Mouse (Mus musculus) erythroblast, embryonic 14.5 days (primary cell): ENCODE measurements at regions not wholly inside any gene's neighbourhood (a gene's known extent, or its start where the extent isn't known, plus 50 kb on each side); places are given as distances from the start of the nearest gene placed in this dataset.

ENCODE experiments used
- H3K27me3 ChIP-seq: 2 replicates; pipeline ENCODE4 v1.6.1; 2012; ENCODE audit warnings: inconsistent platforms; ENCODE audit not compliant: control insufficient read depth
- H3K36me3 ChIP-seq: 2 replicates; pipeline ENCODE4 v1.6.1; 2012; ENCODE audit warnings: mild to moderate bottlenecking, inconsistent platforms; ENCODE audit not compliant: control insufficient read depth
- H3K4me1 ChIP-seq: 2 replicates; pipeline ENCODE4 v1.6.1; 2012; ENCODE audit warnings: inconsistent platforms; ENCODE audit not compliant: control insufficient read depth
- H3K4me3 ChIP-seq: replicated peaks from 2 replicates; pipeline ENCODE3; 2012; ENCODE audit warnings: moderate library complexity, mild to moderate bottlenecking, inconsistent platforms
- H3K9me3 ChIP-seq: 2 replicates; pipeline ENCODE4 v1.6.1; 2012; ENCODE audit warnings: low read length, inconsistent platforms, mixed read lengths; ENCODE audit not compliant: control insufficient read depth
- GATA1 ChIP-seq: IDR thresholded peaks from 2 replicates; pipeline ENCODE4 v1.6.1; 2012; ENCODE audit warnings: low read length, inconsistent platforms, mixed read lengths
- TAL1 ChIP-seq: IDR thresholded peaks from 3 replicates; pipeline ENCODE4 v1.6.1; 2012; ENCODE audit warnings: low read length, inconsistent platforms, mixed read lengths

GRCm38 (mm10) chr6:31995977-31996376, 54.1 kb upstream of the 1700012A03Rik start:
- no peaks in the 10 kb centered on the region for H3K27me3 ChIP-seq
- TF ChIP-seq GATA1 (no peak), TAL1 (no peak)
- H3K9me3 ChIP-seq: no peaks in the 10 kb centered on the region
- H3K4me1 ChIP-seq: no peaks in the 10 kb centered on the region
- H3K36me3 ChIP-seq: no peaks in the 10 kb centered on the region
- H3K4me3 ChIP-seq: no peak overlapping the region

GRCm38 (mm10) chr6:31995249-31995648, 54.8 kb upstream of the 1700012A03Rik start:
- no peaks in the 10 kb centered on the region for H3K4me1 ChIP-seq
- H3K36me3 ChIP-seq: no peaks in the 10 kb centered on the region
- no peak overlapping the region for H3K4me3 ChIP-seq
- no peaks in the 10 kb centered on the region for H3K27me3 ChIP-seq
- H3K9me3 ChIP-seq: no peaks in the 10 kb centered on the region
- no peak for TF ChIP-seq GATA1
- TF ChIP-seq TAL1: no peak

- H3K4me3 ChIP-seq: no peak overlapping the region
- no peaks in the 10 kb centered on the region for H3K9me3 ChIP-seq
- no peaks in the 10 kb centered on the region for H3K4me1 ChIP-seq
- TF ChIP-seq GATA1: no peak
- no peaks in the 10 kb centered on the region for H3K36me3 ChIP-seq
- no peaks in the 10 kb centered on the region for H3K27me3 ChIP-seq
Measured at GRCm38 (mm10) chr6:31985698-31986097, 64.3 kb upstream of the 1700012A03Rik start.

GRCm38 (mm10) chr6:31976705-31977104, 73.3 kb upstream of the 1700012A03Rik start:
- Histone ChIP-seq H3K4me1 (no peaks in the 10 kb centered on the region), H3K9me3 (no peaks in the 10 kb centered on the region), H3K36me3 (no peaks in the 10 kb centered on the region), H3K4me3 (no peak overlapping the region), H3K27me3 (no peaks in the 10 kb centered on the region)
- TF ChIP-seq TAL1 (no peak), GATA1 (no peak)

GRCm38 (mm10) chr6:31948063-31948481, 102.0 kb upstream of the 1700012A03Rik start:
- no peaks in the 10 kb centered on the region for H3K36me3 ChIP-seq
- no peak overlapping the region for H3K4me3 ChIP-seq
- TF ChIP-seq TAL1 (no peak), GATA1 (no peak)
- no peaks in the 10 kb centered on the region for H3K9me3 ChIP-seq
- no peaks in the 10 kb centered on the region for H3K27me3 ChIP-seq
- H3K4me1 ChIP-seq: no peaks in the 10 kb centered on the region

GRCm38 (mm10) chr6:31946572-31946971, 103.5 kb upstream of the 1700012A03Rik start:
- Histone ChIP-seq H3K4me3 (no peak overlapping the region), H3K4me1 (no peaks in the 10 kb centered on the region), H3K9me3 (no peaks in the 10 kb centered on the region), H3K27me3 (no peaks in the 10 kb centered on the region), H3K36me3 (no peaks in the 10 kb centered on the region)
- no peak for TF ChIP-seq TAL1

GRCm38 (mm10) chr6:31945347-31945746, 104.7 kb upstream of the 1700012A03Rik start:
- no peaks in the 10 kb centered on the region for H3K27me3 ChIP-seq
- no peaks in the 10 kb centered on the region for H3K9me3 ChIP-seq
- no peaks in the 10 kb centered on the region for H3K36me3 ChIP-seq
- no peak for TF ChIP-seq GATA1
- TF ChIP-seq TAL1: no peak
- no peaks in the 10 kb centered on the region for H3K4me1 ChIP-seq
- no peak overlapping the region for H3K4me3 ChIP-seq

- TF ChIP-seq GATA1 (no peak), TAL1 (no peak)
- Histone ChIP-seq H3K4me3 (no peak overlapping the region), H3K9me3 (no peaks in the 10 kb centered on the region), H3K27me3 (no peaks in the 10 kb centered on the region), H3K4me1 (no peaks in the 10 kb centered on the region), H3K36me3 (no peaks in the 10 kb centered on the region)
Measured at GRCm38 (mm10) chr6:31944546-31944945, 105.5 kb upstream of the 1700012A03Rik start.

GRCm38 (mm10) chr6:31942696-31943095, 107.3 kb upstream of the 1700012A03Rik start:
- H3K36me3 ChIP-seq: no peaks in the 10 kb centered on the region
- no peaks in the 10 kb centered on the region; the same call in 1 of the 2 replicates for H3K4me1 ChIP-seq
- no peak overlapping the region for H3K4me3 ChIP-seq
- no peaks in the 10 kb centered on the region for H3K9me3 ChIP-seq
- H3K27me3 ChIP-seq: no peaks in the 10 kb centered on the region
- TF ChIP-seq TAL1: no peak
- TF ChIP-seq GATA1: no peak

GRCm38 (mm10) chr6:31938216-31938814, 111.7 kb upstream of the 1700012A03Rik start:
- no peak for TF ChIP-seq TAL1
- TF ChIP-seq GATA1: no peak
- no peaks in the 10 kb centered on the region for H3K9me3 ChIP-seq
- H3K4me3 ChIP-seq: no peak overlapping the region
- H3K36me3 ChIP-seq: no peaks in the 10 kb centered on the region
- H3K4me1 ChIP-seq: no peaks in the 10 kb centered on the region; the same call in 1 of the 2 replicates
- no peaks in the 10 kb centered on the region for H3K27me3 ChIP-seq
